Mouse (Mus musculus): ENCODE data around the gene Gm13030.

GRCm38 (mm10) chr4:138922131-138922459 is 48.3 kb upstream of the Gm13030 start:
- TF ChIP-seq CTCF (IDR thresholded peaks at IDR 0.05; ENCODE audit: borderline replicate concordance, insufficient read depth, low read depth, low read length) (peak; percentile 99), POLR2A (IDR thresholded peaks at IDR 0.05; ENCODE audit: borderline replicate concordance, insufficient read depth, low read length) (no peak)
